Mouse (Mus musculus) bone marrow, adult 2 months (tissue): Measurements from ENCODE around the gene Hps6. TPM values are rescaled to one million over a fixed set of nuclear protein-coding genes. Genes with fewer than 3 reads are reported as not detected.

ENCODE experiments used
- H3K27ac ChIP-seq: fragments of 200-500 bp; 2 replicates; pipeline ENCODE4 v1.5.1; 2012; ENCODE audit warnings: low read depth, mild to moderate bottlenecking, control low read depth, inconsistent platforms, low read length; ENCODE audit not compliant: control insufficient read depth, poor library complexity, insufficient read depth
- H3K4me1 ChIP-seq: fragments of 200-500 bp; 2 replicates; pipeline ENCODE4 v1.6.1; 2011; ENCODE audit warnings: low read length; ENCODE audit not compliant: control insufficient read depth, insufficient read depth
- H3K4me3 ChIP-seq: fragments of 200-500 bp; replicated peaks from 2 replicates; pipeline ENCODE3; 2011; ENCODE audit warnings: mild to moderate bottlenecking, low read depth, low read length, control low read depth; ENCODE audit not compliant: control insufficient read depth
- CTCF ChIP-seq: fragments of 200-500 bp; IDR thresholded peaks from 2 replicates; pipeline ENCODE4 v1.5.1; 2011; ENCODE audit warnings: low read length, control low read depth; ENCODE audit not compliant: control insufficient read depth, insufficient read depth
- POLR2A ChIP-seq: fragments of 200-500 bp; IDR thresholded peaks from 2 replicates; pipeline ENCODE4 v1.6.1; 2011; ENCODE audit warnings: low read depth, mild to moderate bottlenecking, control low read depth, low read length, borderline replicate concordance; ENCODE audit not compliant: control insufficient read depth
- WGBS: fragments of 180-500 bp; shearing (Covaris S2); methylation state at CpG from one replicate; pipeline ENCODE4 v1.1.7; 2018; 5-methylcytosine and 5-hydroxymethylcytosine counted together
- polyA plus RNA-seq: library from polyadenylated mRNA; stranded (reverse); fragments of >200 nt; gene quantifications from 2 replicates; pipeline ENCODE4 v1.2.4, GENCODE M21; 2011; ENCODE audit warnings: low replicate concordance; ENCODE audit not compliant: missing spikeins, insufficient read depth, insufficient read length

Hps6 gene
- polyA plus RNA-seq, 1 experiment = 1.9 TPM

- H3K4me1 ChIP-seq = no peaks in the 10 kb centered on the region; the same call in 1 of the 2 replicates
- WGBS = 40% methylated on average over 5 of the region's 5 CpGs
- H3K4me3 ChIP-seq = peak overlapping the region; percentile 17
- H3K27ac ChIP-seq = no peak overlapping the region
- TF ChIP-seq POLR2A (no peak), CTCF (no peak)
Measured at GRCm38 (mm10) chr19:45997365-45997764, 5.9 kb upstream of the Hps6 start.

DNA sequence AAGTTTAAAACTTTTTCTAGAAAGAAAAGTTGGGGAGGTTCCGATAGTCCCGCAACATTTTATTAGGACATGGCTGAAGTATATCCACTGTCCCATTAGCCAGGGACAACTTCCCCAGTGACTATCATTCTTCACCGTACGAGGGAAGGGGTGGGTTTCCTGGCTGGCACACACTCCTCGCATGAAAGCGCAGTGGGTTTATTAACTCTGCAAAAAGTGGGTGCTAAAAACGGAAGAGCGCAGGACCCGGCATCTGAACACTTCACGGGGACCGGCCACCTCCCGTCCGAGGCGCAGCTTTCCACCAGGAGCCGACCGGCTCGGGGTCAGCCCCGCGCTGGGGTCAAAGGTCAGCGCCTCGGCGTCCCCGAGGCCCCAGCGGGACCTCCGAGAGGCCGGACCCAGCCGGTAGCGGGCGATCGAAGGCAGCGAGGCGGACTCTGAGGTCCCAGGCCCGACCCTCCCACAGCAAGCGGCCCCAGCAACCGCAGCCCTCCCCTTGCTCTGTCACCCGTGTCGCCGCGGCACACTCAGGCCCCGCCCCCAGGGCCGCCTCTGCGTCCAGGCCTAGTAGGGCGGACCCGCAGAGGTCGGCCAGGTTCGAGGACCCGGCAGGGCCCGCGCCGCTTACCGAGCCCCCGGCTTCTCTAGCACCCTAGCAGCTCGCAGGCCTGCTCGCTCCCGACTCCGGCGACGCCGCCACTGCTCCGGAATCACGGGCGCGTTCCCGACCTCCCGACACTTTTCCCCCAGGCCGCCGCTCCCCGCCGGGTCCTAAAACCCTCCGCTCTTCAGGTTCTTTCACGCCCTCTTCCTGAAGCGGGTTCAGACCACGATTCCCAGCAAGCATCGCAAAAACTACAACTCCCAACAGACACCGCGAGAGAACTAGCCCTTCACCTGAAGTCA lies 5.3 kb upstream of the Hps6 start, which contains the start of gene Armh3:
Gene Armh3 (minus strand): TSS at position 704 of the 909 bp plus-strand sequence.
- WGBS = under 1% methylated on average over 76 of the region's 76 CpGs
- peak within 1 kb of the TSS; percentile 87 for H3K4me3 ChIP-seq
- peak within 1 kb of the TSS; percentile 98 for H3K27ac ChIP-seq
- no peaks in the 10 kb centered on the region; the same call in 1 of the 2 replicates for H3K4me1 ChIP-seq
- TF ChIP-seq CTCF (no peak), POLR2A (peak; percentile 32; the same call in 1 of the 2 replicates)

DNA sequence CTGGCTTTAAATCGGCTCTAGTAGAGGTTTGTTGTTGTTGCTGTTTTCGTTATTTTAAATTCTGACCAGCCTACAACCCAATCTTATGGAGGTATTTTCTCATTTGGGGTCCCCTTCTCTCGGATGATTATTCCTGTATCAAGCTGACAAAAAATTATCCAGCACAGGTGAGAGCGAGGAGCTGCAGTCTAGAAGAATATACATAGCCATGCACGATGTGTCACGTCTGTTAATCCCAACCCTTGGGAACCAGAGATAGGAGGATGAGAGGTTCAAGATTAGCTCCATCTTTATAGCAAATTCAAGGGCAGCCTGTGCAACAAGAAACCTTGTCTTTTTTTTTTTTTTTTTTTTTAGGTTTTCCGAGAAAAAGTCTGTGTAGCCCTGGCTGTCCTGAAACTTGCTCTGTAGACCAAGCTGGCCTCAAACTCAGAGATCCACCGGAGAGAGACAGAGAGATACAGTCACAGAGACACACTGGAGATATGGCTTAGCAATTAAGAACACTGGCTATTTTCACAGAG lies 4.6 kb upstream of the Hps6 start:
- peak overlapping the region; percentile 87 for H3K4me3 ChIP-seq
- no peak overlapping the region for H3K27ac ChIP-seq
- WGBS = 9% methylated on average over 8 of the region's 8 CpGs
- TF ChIP-seq CTCF (no peak), POLR2A (no peak)
- no peaks in the 10 kb centered on the region; the same call in 1 of the 2 replicates for H3K4me1 ChIP-seq

GRCm38 (mm10) chr19:45999378-45999777 lies 3.9 kb upstream of the Hps6 start:
- Histone ChIP-seq H3K27ac (no peak overlapping the region), H3K4me1 (no peaks in the 10 kb centered on the region; the same call in 1 of the 2 replicates), H3K4me3 (no peak overlapping the region)
- 37% methylated on average over 1 of the region's 1 CpGs for WGBS
- TF ChIP-seq POLR2A (no peak), CTCF (no peak)

- no peak for TF ChIP-seq CTCF
- TF ChIP-seq POLR2A = no peak
- Histone ChIP-seq H3K4me1 (no peaks in the 10 kb centered on the region; the same call in 1 of the 2 replicates), H3K4me3 (no peak overlapping the region), H3K27ac (no peak overlapping the region)
- WGBS = 35% methylated on average over 9 of the region's 9 CpGs
Measured at GRCm38 (mm10) chr19:46002279-46002678, 1.0 kb upstream of the Hps6 start.

GRCm38 (mm10) chr19:46004814-46005466 lies 1.6 kb downstream of the Hps6 start:
- TF ChIP-seq POLR2A (no peak), CTCF (no peak)
- WGBS = 91% methylated on average over 17 of the region's 17 CpGs
- Histone ChIP-seq H3K27ac (no peak overlapping the region), H3K4me1 (no peaks in the 10 kb centered on the region; the same call in 1 of the 2 replicates), H3K4me3 (no peak overlapping the region)

DNA sequence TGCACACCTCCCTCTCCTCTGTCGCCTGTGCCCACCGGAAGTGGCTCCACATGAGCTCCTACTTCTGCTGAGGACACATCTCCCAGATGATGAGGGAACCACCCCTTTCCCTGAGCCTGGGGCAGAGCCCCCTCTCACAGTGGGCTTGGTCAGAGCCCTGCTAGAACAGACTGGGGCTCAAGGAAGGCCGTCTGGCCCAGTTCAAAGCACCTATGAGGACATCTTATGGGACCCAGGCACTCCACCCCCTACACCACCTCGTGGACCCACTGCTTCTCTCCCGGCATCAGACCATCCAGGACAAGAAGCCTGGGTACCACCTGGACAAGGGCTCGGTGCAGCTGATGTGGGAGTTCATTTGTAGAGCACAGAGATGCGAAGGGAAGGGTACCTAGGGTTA lies 2.4 kb downstream of the Hps6 start:
- TF ChIP-seq POLR2A (no peak), CTCF (no peak)
- Histone ChIP-seq H3K4me3 (no peak overlapping the region), H3K4me1 (no peaks in the 10 kb centered on the region; the same call in 1 of the 2 replicates), H3K27ac (no peak overlapping the region)
- 79% methylated on average over 7 of the region's 7 CpGs for WGBS
